Mouse (Mus musculus) spleen, adult 2 months (tissue): ENCODE results near the gene Cfap97d1. TPM values are rescaled to one million over a fixed set of nuclear protein-coding genes. Genes with fewer than 3 reads are reported as not detected.

ENCODE experiments used
- DNase-seq, 2 experiments: peaks; one replicate each; pipeline versions ENCODE4 v3.0.0 to v3.0.0-alpha.2; 2012 to 2021; ENCODE audit warnings: low spot score in 2 of 2, low read depth in 1 of 2
- H3K27ac ChIP-seq: fragments of 200-500 bp; 2 replicates; pipeline ENCODE4 v1.5.1; 2012; ENCODE audit warnings: low read length, inconsistent platforms; ENCODE audit not compliant: insufficient read depth
- H3K27me3 ChIP-seq: fragments of 200-500 bp; 2 replicates; pipeline ENCODE4 v1.6.1; 2012; ENCODE audit warnings: mild to moderate bottlenecking, moderate library complexity, low read length, inconsistent platforms; ENCODE audit not compliant: control insufficient read depth, insufficient read depth
- H3K36me3 ChIP-seq: fragments of 200-500 bp; 2 replicates; pipeline ENCODE4 v1.6.1; 2012; ENCODE audit warnings: mild to moderate bottlenecking, low read length, inconsistent platforms; ENCODE audit not compliant: control insufficient read depth, insufficient read depth
- H3K4me1 ChIP-seq: fragments of 200-500 bp; 2 replicates; pipeline ENCODE4 v1.6.1; 2011; ENCODE audit warnings: inconsistent platforms; ENCODE audit not compliant: control insufficient read depth, insufficient read depth, insufficient read length
- H3K4me3 ChIP-seq: fragments of 200-500 bp; 2 replicates; pipeline ENCODE4 v1.5.1; 2011; ENCODE audit warnings: mild to moderate bottlenecking, inconsistent platforms; ENCODE audit not compliant: insufficient read depth, insufficient read length; ENCODE audit errors: extremely low read depth
- CTCF ChIP-seq: fragments of 200-500 bp; IDR thresholded peaks from 2 replicates; pipeline ENCODE4 v1.5.1; 2011; ENCODE audit warnings: mild to moderate bottlenecking, inconsistent platforms; ENCODE audit not compliant: insufficient read depth, insufficient read length, insufficient replicate concordance; ENCODE audit errors: extremely low read depth
- POLR2A ChIP-seq: fragments of 200-500 bp; IDR thresholded peaks from 2 replicates; pipeline ENCODE4 v1.6.1; 2011; ENCODE audit warnings: low read depth, low read length, inconsistent platforms
- WGBS: fragments of 180-500 bp; shearing (Covaris S2); methylation state at CpG from one replicate; pipeline ENCODE4 v1.1.7; 2018; 5-methylcytosine and 5-hydroxymethylcytosine counted together
- polyA plus RNA-seq: library from polyadenylated mRNA; depleted of rRNA; stranded (reverse); fragments of >200 nt; gene quantifications from 2 replicates; pipeline ENCODE4 v1.2.3, GENCODE M21; 2012

Cfap97d1 gene
- polyA plus RNA-seq, 1 experiment, result not detected

DNA sequence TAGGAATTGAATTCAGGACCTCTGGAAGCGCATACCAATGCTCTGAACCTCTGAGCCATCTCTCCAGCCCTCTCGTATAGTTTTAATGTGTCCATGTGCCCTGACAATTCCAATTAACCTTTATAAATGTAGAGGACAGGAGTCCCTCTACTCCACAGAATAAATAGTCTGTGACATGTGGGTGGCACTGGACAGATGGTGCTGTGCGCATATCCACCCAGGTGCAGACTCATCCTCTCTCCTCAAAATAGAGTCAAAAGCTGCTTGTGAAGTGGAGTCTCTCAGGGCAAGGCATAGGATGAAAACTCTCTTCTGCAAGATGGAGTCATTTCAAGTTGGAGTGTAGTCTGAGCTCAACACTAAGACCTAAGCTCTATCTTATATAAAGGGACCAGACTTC lies 6.2 kb downstream of the Cfap97d1 start:
- Histone ChIP-seq H3K27ac (no peak overlapping the region), H3K4me3 (no peak overlapping the region), H3K27me3 (0 out of 2 replicates have a peak, but pooled peaks cover 2% of the 10 kb centered on the region), H3K4me1 (no peaks in the 10 kb centered on the region), H3K36me3 (no peaks in the 10 kb centered on the region)
- TF ChIP-seq POLR2A, result no peak
- no peak for TF ChIP-seq CTCF
- no peak for DNase-seq
- whole genome bisulfite sequencing, result 91% methylated on average over 3 of the region's 3 CpGs

DNA sequence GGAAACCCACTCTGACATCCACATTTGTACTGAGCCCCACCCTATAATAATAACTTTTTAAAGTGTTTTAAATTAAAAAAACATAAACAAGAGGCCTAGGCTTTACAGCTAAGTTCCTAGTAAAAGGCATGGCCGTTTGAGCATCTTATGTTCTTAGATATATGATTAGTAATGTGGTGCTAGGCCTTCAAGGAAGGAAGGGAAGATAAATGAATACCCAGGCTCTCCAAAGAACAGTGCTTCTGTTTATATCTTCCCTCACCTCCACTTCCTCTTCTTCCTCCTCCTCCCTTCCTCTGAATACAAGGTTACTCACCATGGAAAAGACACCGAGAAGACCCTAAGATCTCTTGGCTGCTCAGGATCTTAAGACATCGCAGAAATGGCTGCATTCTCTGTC lies 7.7 kb downstream of the Cfap97d1 start:
- TF ChIP-seq POLR2A, result no peak
- no peak for TF ChIP-seq CTCF
- DNase-seq, result no peak
- Histone ChIP-seq H3K36me3 (no peaks in the 10 kb centered on the region), H3K27ac (no peak overlapping the region), H3K4me3 (no peak overlapping the region), H3K4me1 (no peaks in the 10 kb centered on the region), H3K27me3 (0 out of 2 replicates have a peak, but pooled peaks cover 2% of the 10 kb centered on the region)
- WGBS, result 62% methylated on average over 3 of the region's 3 CpGs

GRCm38 (mm10) chr11:101992411-101992810 lies 8.3 kb downstream of the Cfap97d1 start:
- Histone ChIP-seq H3K4me1 (no peaks in the 10 kb centered on the region), H3K27ac (no peak overlapping the region), H3K27me3 (0 out of 2 replicates have a peak, but pooled peaks cover 2% of the 10 kb centered on the region), H3K4me3 (no peak overlapping the region), H3K36me3 (no peaks in the 10 kb centered on the region)
- TF ChIP-seq CTCF (no peak), POLR2A (no peak)
- no peak for DNase-seq
- 94% methylated on average over 7 of the region's 7 CpGs for WGBS

DNA sequence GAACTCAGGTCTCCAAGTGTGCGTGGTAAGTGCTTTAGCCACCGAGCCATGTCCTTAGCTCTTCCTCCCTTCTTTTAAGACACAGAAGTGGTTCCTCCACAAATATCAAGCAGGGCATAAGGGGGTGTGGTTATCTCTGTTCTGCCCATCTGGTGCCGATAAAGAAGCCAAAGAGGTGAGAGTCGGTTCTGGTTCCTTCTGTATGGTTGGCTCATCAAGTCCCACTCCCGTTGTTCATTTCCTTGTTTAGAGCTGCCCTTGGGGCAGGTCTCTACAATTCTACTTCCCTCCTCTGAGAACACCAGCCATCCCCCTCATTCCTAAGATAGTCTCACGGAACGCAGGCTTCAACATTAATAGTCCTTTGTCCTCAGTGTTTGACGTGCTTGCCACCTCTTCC lies 10.0 kb downstream of the Cfap97d1 start:
- WGBS, result 51% methylated on average over 8 of the region's 8 CpGs
- DNase-seq, result no peak
- Histone ChIP-seq H3K4me3 (no peak overlapping the region), H3K27ac (no peak overlapping the region), H3K36me3 (no peaks in the 10 kb centered on the region), H3K27me3 (0 out of 2 replicates have a peak, but pooled peaks cover 2% of the 10 kb centered on the region), H3K4me1 (no peaks in the 10 kb centered on the region)
- TF ChIP-seq POLR2A (no peak), CTCF (no peak)

GRCm38 (mm10) chr11:101995938-101996337 lies 11.9 kb downstream of the Cfap97d1 start:
- Histone ChIP-seq H3K36me3 (no peaks in the 10 kb centered on the region), H3K27ac (no peak overlapping the region), H3K4me3 (no peak overlapping the region), H3K4me1 (no peaks in the 10 kb centered on the region), H3K27me3 (no peaks in the 10 kb centered on the region)
- no peak for DNase-seq
- TF ChIP-seq CTCF, result no peak
- no peak for TF ChIP-seq POLR2A
- 89% methylated on average over 7 of the region's 7 CpGs for WGBS

DNA sequence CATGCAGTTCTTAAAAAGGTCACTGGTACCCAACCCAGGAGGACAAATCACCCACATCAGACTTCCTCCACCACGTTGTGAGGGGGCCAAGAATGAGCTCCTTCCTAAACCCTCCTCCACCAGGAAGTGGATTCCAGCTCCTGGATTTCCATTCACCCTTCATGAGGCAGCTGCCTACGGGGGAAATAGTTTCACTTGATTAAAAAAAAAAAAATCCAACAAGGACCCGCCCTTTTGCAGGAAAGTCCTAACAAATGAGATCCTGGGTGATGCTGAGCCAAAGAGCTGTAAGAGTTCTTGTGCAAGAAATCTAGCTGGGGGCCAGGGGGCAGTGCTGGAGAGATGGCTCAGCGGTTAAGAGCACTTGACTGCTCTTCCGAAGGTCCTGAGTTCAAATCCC lies 14.2 kb downstream of the Cfap97d1 start:
- no peak for DNase-seq
- no peak overlapping the region for H3K4me3 ChIP-seq
- no peaks in the 10 kb centered on the region for H3K36me3 ChIP-seq
- WGBS, result 53% methylated on average over 5 of the region's 5 CpGs
- TF ChIP-seq POLR2A (no peak), CTCF (no peak)
- no peaks in the 10 kb centered on the region for H3K27me3 ChIP-seq
- H3K27ac ChIP-seq, result no peak overlapping the region
- H3K4me1 ChIP-seq, result no peaks in the 10 kb centered on the region

DNA sequence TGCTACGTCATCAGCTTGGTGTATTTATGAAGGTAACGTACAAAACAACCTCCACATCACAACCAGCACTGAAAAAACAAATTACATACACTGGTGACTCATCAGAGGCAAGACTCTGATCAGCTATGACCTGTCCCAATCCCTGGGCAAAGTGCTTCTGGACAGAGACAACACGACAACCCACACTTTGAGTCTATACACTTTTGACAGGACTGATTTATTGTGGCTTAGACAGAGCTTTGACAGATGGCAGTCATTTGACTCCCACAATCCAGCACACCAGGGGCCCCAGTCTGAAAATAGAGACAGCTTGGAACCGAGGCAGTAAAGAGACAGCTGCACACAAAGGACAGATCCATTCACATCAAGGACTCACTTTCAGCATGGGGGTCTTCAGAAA lies 15.4 kb downstream of the Cfap97d1 start:
- Histone ChIP-seq H3K36me3 (no peaks in the 10 kb centered on the region), H3K4me1 (no peaks in the 10 kb centered on the region), H3K27ac (no peak overlapping the region), H3K27me3 (no peaks in the 10 kb centered on the region), H3K4me3 (no peak overlapping the region)
- DNase-seq, result no peak
- WGBS, result 65% methylated on average over 4 of the region's 4 CpGs
- TF ChIP-seq CTCF (no peak), POLR2A (no peak)
